Mouse (Mus musculus) thymus, adult 2 months (tissue): ENCODE data around the gene Clk2.

Experiments
- CTCF ChIP-seq: fragments of 200-500 bp; IDR thresholded peaks from 2 replicates; pipeline ENCODE4 v1.5.1; 2012; ENCODE audit warnings: mild to moderate bottlenecking, control low read depth, low read length, moderate library complexity, borderline replicate concordance; ENCODE audit not compliant: control insufficient read depth, poor library complexity, insufficient read depth; ENCODE audit errors: extremely low read depth
- POLR2A ChIP-seq: fragments of 200-500 bp; IDR thresholded peaks from 2 replicates; pipeline ENCODE4 v1.6.1; 2012; ENCODE audit warnings: mild to moderate bottlenecking, low read length, control low read depth, moderate library complexity; ENCODE audit not compliant: control insufficient read depth, poor library complexity, insufficient read depth; ENCODE audit errors: extremely low read depth

DNA sequence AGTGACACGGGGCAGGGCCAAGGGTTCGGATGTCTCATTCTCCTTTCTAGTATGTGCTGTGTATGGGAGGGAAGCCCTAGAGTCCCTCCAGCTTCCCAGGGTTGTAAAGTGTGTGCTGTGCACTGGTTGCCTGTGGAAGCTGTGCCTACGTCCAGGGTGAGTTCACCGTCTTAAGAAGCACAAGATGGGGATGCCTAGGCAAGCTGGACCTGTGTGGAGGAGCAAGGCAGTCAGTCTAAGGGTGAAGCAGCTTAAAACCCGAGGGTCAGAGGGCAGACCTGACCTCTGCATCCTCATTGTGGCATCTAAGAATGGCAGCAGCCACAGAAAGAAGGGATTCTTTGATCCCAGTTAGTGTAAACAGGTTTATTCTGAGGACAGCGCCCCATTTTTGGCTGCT, 44.1 kb downstream of the Clk2 start:
- no peak for TF ChIP-seq POLR2A
- TF ChIP-seq CTCF, result no peak
